Mouse (Mus musculus) lung, embryonic 15.5 days (tissue): ENCODE measurements around the gene Stk19. TPM values are rescaled to one million over a fixed set of nuclear protein-coding genes. Genes with fewer than 3 reads are reported as not detected.
"Not testable (repeated sequence)": the region's sequence is repeated elsewhere in the genome, so short reads cannot be mapped to it uniquely, and the experiment has no call there.

Experiments
- ATAC-seq: fragments of 200-750 bp; cut with Nextera tagmentation; 2 replicates; pipeline ENCODE4 v1.8.0; 2017; ENCODE audit warnings: moderate number of reproducible peaks, borderline replicate concordance; ENCODE audit not compliant: low FRiP score, low TSS enrichment; ENCODE audit errors: extremely low read depth
- H3K27ac ChIP-seq: fragments of 300-500 bp; sonication (generic); 2 replicates; pipeline ENCODE4 v1.5.1; 2015; ENCODE audit warnings: moderate library complexity, mild to moderate bottlenecking, inconsistent platforms
- H3K27me3 ChIP-seq: fragments of 300-500 bp; sonication (generic); 2 replicates; pipeline ENCODE4 v1.6.1; 2015; ENCODE audit warnings: inconsistent platforms
- H3K36me3 ChIP-seq: fragments of 300-500 bp; sonication (generic); 2 replicates; pipeline ENCODE4 v1.6.1; 2015; ENCODE audit warnings: inconsistent platforms
- H3K4me1 ChIP-seq: fragments of 300-500 bp; sonication (generic); 2 replicates; pipeline ENCODE4 v1.6.1; 2015; ENCODE audit warnings: inconsistent platforms
- H3K4me2 ChIP-seq: fragments of 300-500 bp; sonication (generic); 2 replicates; pipeline ENCODE4 v1.6.1; 2015; ENCODE audit warnings: inconsistent platforms, mild to moderate bottlenecking, moderate library complexity
- H3K4me3 ChIP-seq: fragments of 300-500 bp; sonication (generic); 2 replicates; pipeline ENCODE4 v1.5.1; 2015; ENCODE audit warnings: mild to moderate bottlenecking, inconsistent platforms
- H3K9ac ChIP-seq: fragments of 300-500 bp; sonication (generic); 2 replicates; pipeline ENCODE4 v1.6.1; 2015; ENCODE audit warnings: inconsistent platforms
- H3K9me3 ChIP-seq: fragments of 300-500 bp; sonication (generic); 2 replicates; pipeline ENCODE4 v1.6.1; 2016; ENCODE audit warnings: inconsistent platforms
- WGBS: fragments of 180-500 bp; shearing (Covaris S2); methylation state at CpG from one replicate; pipeline ENCODE4 v1.1.7; 2015; 5-methylcytosine and 5-hydroxymethylcytosine counted together
- polyA plus RNA-seq: library from polyadenylated mRNA; unstranded; fragments of >200 nt; fragmentation: Nextera tagmentation; extraction: Ambion mirVana; gene quantifications from 2 replicates; pipeline ENCODE4 v1.2.1, GENCODE M21; 2015

Gene Stk19
- polyA plus RNA-seq, 1 experiment from 2014 or later = 33.7 TPM

- H3K27ac ChIP-seq, H3K4me1 ChIP-seq, H3K9me3 ChIP-seq, H3K4me2 ChIP-seq, ATAC-seq, H3K9ac ChIP-seq, H3K27me3 ChIP-seq, H3K4me3 ChIP-seq, H3K36me3 ChIP-seq: not testable (repeated sequence)
- WGBS = 87% methylated on average over 6 of the region's 6 CpGs
Measured at GRCm38 (mm10) chr17:34804301-34804700, 32.4 kb downstream of the Stk19 start, which contains the start of gene Cyp21a1. Gene Cyp21a1 (minus strand): TSS chr17:34804561.

GRCm38 (mm10) chr17:34803367-34803766, 33.4 kb downstream of the Stk19 start:
- not testable (repeated sequence) for H3K9me3 ChIP-seq, ATAC-seq
- WGBS = 89% methylated on average over 6 of the region's 6 CpGs

DNA sequence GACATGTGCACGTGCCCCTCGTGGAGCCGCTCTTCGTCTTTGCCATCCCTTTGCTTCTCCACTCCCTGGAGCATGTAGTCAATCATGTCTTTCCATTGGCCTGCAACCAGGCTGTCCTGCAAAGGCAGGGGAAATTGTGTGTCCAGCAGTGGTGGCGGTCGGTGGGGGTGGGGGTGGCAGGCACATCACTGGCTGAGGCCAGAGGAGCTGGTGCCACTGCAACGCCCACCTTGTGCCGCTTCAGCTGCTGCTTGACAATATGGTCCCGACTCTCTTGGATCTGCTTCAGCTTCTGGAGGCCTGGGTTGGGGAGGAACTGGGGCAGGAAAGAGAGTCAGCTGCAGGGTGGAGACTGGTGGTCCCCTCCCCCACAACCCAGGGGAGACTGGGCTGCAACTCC, 34.0 kb downstream of the Stk19 start:
- not testable (repeated sequence) for H3K4me1 ChIP-seq, H3K27ac ChIP-seq, H3K27me3 ChIP-seq, H3K4me2 ChIP-seq, H3K4me3 ChIP-seq, H3K9ac ChIP-seq, H3K36me3 ChIP-seq, ATAC-seq, H3K9me3 ChIP-seq
- whole genome bisulfite sequencing = 88% methylated on average over 9 of the region's 9 CpGs

More at GRCm38 (mm10) chr17:34803367-34803766, 33.4 kb downstream of the Stk19 start:
- H3K4me2 ChIP-seq, H3K9ac ChIP-seq, H3K27me3 ChIP-seq, H3K27ac ChIP-seq, H3K4me1 ChIP-seq, H3K36me3 ChIP-seq, H3K4me3 ChIP-seq: not testable (repeated sequence)

GRCm38 (mm10) chr17:34800781-34801305, 35.9 kb downstream of the Stk19 start:
- not testable (repeated sequence) for H3K4me3 ChIP-seq, H3K4me2 ChIP-seq, H3K9me3 ChIP-seq, H3K4me1 ChIP-seq, ATAC-seq, H3K36me3 ChIP-seq, H3K9ac ChIP-seq, H3K27me3 ChIP-seq, H3K27ac ChIP-seq
- WGBS = 89% methylated on average over 16 of the region's 16 CpGs

GRCm38 (mm10) chr17:34799531-34799925, 37.2 kb downstream of the Stk19 start:
- Histone ChIP-seq H3K4me2 (no peak overlapping the region), H3K36me3 (no peaks in the 10 kb centered on the region), H3K4me1 (no peaks in the 10 kb centered on the region), H3K4me3 (no peak overlapping the region), H3K9ac (no peak overlapping the region), H3K27ac (no peak overlapping the region), H3K9me3 (no peaks in the 10 kb centered on the region), H3K27me3 (no peaks in the 10 kb centered on the region)
- WGBS = 80% methylated on average over 4 of the region's 4 CpGs
- ATAC-seq = no peak

DNA sequence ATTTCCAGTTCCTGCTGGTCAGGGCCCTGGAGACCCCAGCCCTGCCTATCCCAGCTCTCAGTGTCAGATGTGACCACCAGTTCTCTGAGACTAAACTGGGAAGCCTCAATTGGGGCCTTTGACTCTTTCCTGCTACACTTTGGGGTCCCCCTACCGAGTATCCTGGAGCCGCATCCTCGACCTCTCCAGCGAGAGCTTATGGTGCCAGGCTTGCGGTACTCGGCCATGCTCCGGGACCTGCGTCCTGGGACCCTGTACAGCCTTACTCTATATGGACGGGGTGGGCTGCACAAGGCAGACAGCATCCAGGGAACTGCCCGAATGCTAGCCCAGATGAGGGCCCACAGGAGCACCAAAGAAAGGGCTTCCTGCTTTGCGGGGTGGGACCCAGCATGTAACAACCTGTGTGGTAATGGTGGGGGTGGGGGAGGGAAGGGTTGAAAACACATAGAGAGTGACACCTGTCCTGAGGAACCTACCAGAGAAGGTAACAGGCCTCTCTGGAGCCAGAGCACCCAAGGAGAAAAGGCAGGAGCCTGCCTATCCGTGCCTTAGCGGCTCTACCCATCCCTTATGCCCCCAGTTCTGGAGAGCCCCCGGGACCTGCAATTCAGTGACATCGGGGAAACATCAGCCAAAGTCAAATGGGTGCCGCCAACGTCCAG, 37.7 kb downstream of the Stk19 start:
- Histone ChIP-seq H3K27me3 (no peaks in the 10 kb centered on the region), H3K36me3 (no peaks in the 10 kb centered on the region), H3K4me2 (no peak overlapping the region), H3K9me3 (no peaks in the 10 kb centered on the region), H3K27ac (no peak overlapping the region), H3K4me3 (no peak overlapping the region), H3K9ac (no peak overlapping the region), H3K4me1 (no peaks in the 10 kb centered on the region)
- ATAC-seq = no peak
- WGBS = 89% methylated on average over 15 of the region's 17 CpGs

DNA sequence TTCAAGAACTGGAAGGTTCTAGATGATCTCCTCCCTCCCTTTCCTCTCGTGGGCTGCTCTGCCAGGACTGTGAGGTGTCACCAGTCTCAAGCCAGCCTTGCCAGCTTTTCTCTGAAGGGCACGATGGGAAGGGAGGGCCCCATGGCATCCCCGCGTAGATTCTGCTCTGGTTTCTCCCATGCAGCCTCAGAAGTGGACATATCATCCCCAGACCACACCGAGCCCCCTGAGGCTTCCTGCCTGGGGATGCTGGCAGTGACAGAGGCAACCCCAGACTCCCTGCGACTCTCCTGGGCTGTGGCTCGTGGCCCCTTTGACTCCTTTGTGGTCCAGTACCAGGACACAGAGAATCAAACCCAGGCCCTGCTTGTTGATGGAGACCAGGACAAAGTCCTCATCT, 38.7 kb downstream of the Stk19 start:
- not testable (repeated sequence) for ATAC-seq, H3K4me2 ChIP-seq, H3K4me1 ChIP-seq, H3K27me3 ChIP-seq, H3K4me3 ChIP-seq, H3K36me3 ChIP-seq, H3K9ac ChIP-seq, H3K9me3 ChIP-seq, H3K27ac ChIP-seq
- 73% methylated on average over 7 of the region's 7 CpGs for WGBS

- not testable (repeated sequence) for H3K36me3 ChIP-seq, H3K4me2 ChIP-seq, H3K27ac ChIP-seq, H3K27me3 ChIP-seq, ATAC-seq, H3K9me3 ChIP-seq, H3K9ac ChIP-seq, H3K4me3 ChIP-seq, H3K4me1 ChIP-seq
- 81% methylated on average over 10 of the region's 10 CpGs for WGBS
Measured at GRCm38 (mm10) chr17:34797211-34797995, 39.3 kb downstream of the Stk19 start.

DNA sequence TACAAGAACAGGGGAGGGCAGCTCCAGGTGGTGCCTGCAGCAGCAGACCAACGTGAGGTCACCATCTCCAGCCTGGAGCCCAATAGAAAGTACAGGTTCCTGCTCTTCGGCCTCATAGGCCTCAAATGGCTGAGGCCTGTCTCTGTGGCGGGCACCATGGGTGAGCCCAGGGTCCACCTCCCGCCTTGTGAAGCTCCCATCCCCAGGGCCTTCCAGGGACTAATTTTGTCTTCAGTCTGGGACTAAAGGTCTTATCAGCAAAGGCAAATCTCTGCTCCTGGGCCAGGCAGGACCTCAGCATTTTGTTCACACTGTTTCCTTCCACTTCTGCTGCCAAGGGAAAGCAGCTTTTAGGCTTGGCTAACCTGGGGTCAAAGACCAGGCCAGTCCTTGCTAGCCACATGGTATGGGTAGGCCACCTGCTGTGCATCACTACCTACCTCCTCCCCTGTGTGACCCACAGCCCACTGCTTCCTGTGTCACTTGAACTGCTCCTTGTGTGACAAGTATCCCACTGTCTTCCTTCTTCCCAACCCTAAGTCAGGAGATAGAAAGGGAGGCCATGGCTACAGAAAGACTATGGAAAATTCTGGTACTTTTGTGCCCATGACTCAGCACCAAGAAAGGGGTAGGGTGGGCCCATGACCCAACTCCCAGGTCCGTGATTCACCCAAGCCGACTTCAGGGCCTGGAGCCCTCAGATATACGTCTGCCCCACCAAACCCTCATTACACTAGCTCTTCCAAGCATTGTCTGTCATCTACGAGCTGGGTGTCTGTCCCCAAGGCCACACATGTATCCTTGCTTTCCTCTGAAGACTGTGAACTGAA, 40.2 kb downstream of the Stk19 start:
- WGBS = 82% methylated on average over 8 of the region's 8 CpGs
- H3K9ac ChIP-seq = no peak overlapping the region
- no peak for ATAC-seq
- no peaks in the 10 kb centered on the region for H3K9me3 ChIP-seq
- H3K27me3 ChIP-seq = no peaks in the 10 kb centered on the region
- H3K4me1 ChIP-seq = no peaks in the 10 kb centered on the region
- H3K36me3 ChIP-seq = no peaks in the 10 kb centered on the region
- no peak overlapping the region for H3K4me3 ChIP-seq
- H3K4me2 ChIP-seq = no peak overlapping the region
- H3K27ac ChIP-seq = no peak overlapping the region

- WGBS = 60% methylated on average over 9 of the region's 9 CpGs
Measured at GRCm38 (mm10) chr17:34795633-34796032, 41.1 kb downstream of the Stk19 start.

DNA sequence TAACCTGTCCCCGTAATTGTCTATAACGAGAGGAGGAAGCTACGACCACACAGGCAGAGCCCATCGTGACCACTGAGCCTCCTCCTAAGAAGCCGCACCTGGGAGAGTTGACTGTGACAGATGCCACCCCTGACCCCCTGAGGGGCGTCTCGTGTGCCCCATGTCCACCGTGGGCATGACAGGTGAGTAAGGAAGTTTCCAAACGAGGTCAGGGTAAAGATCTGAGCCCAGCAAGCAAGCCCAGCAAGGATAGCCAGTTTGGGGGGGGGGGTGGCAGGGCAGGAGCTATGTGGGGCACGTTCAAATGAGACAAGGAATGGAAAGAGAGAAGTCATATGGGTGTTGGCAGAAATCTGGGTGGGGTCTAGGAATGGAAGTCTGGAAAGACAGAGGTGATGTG, 41.7 kb downstream of the Stk19 start:
- no peak for ATAC-seq
- Histone ChIP-seq H3K4me2 (no peak overlapping the region), H3K9me3 (no peaks in the 10 kb centered on the region), H3K36me3 (no peaks in the 10 kb centered on the region), H3K4me1 (no peaks in the 10 kb centered on the region), H3K27me3 (no peaks in the 10 kb centered on the region), H3K4me3 (no peak overlapping the region), H3K9ac (no peak overlapping the region), H3K27ac (no peak overlapping the region)
- 90% methylated on average over 10 of the region's 10 CpGs for WGBS

More at GRCm38 (mm10) chr17:34795633-34796032, 41.1 kb downstream of the Stk19 start:
- Histone ChIP-seq H3K4me1 (no peaks in the 10 kb centered on the region), H3K27me3 (no peaks in the 10 kb centered on the region), H3K36me3 (no peaks in the 10 kb centered on the region), H3K9ac (no peak overlapping the region), H3K4me2 (no peak overlapping the region), H3K4me3 (no peak overlapping the region), H3K27ac (no peak overlapping the region), H3K9me3 (no peaks in the 10 kb centered on the region)
- no peak for ATAC-seq
